Mouse (Mus musculus) C2C12 (cell line): ENCODE measurements around the gene Arid5b.

Experiments used
- CEBPB ChIP-seq: IDR thresholded peaks from one replicate; pipeline ENCODE4 v1.6.1; 2011; ENCODE audit warnings: low read depth, mild to moderate bottlenecking, control low read depth, moderate library complexity
- CTCF ChIP-seq: IDR thresholded peaks from one replicate; pipeline ENCODE4 v1.5.1; 2011; ENCODE audit not compliant: control insufficient read depth, insufficient read depth, insufficient read length
- MAX ChIP-seq: IDR thresholded peaks from one replicate; pipeline ENCODE4 v1.6.1; 2011; ENCODE audit warnings: mild to moderate bottlenecking, control low read depth
- USF1 ChIP-seq: IDR thresholded peaks from one replicate; pipeline ENCODE4 v1.6.1; 2011; ENCODE audit warnings: low read depth, mild to moderate bottlenecking, control low read depth, moderate library complexity

DNA sequence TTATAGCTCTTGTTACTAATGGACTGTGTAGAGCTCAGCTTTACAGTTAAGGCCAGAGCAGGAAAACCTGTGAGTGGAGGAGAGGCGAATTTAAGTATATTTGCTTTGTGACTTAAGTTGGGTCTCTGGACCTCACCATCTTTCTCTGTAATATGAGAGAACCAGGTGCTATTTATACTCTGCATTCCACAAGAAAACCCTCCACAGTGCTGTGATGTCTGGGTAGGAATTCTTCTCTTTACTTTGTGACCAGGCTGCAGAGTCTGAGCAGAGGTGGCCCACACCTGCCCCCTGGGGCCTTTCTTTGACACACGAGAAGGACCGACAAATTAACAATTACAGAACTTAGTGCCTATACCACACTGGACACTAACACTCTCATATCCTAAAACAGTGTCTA, 44.6 kb upstream of the Arid5b start:
- no peak for TF ChIP-seq CTCF
- no peak for TF ChIP-seq MAX
- no peak for TF ChIP-seq CEBPB
- TF ChIP-seq USF1, result no peak
